Mouse (Mus musculus): ENCODE measurements at regions not wholly inside any gene's neighbourhood (a gene's known extent, or its start where the extent isn't known, plus 50 kb on each side); places are given as distances from the start of the nearest gene placed in this dataset.

DNA sequence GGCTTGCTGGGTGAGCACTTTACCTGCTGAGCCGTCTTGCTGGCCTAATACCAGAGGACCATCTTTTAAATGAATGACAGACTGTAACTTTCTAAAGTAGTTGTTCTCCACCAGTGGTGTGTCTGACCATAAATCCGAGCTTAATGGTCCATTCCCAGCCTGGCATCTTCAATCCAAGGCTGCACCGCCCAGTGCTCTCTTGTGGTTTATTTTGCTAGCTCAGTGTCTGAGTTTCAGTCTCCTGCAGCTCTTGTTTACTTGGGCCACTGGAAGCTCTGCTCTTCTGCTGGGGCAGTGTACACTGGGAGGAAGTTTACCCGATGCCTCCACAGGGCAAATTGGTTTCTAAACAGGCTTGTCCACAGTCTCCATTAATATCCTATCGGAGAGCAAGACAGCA is 182.3 kb upstream of the Jade1 start:
- no peak overlapping the region for H3K27ac ChIP-seq
- H3K9me3 ChIP-seq (replicated peaks): no peaks in the 10 kb centered on the region
- WGBS (ENCODE audit: insufficient replicate concordance): 61% methylated on average over 5 of the region's 5 CpGs
- no peak for ATAC-seq
- no peaks in the 10 kb centered on the region; the same call in 1 of the 2 replicates for H3K27me3 ChIP-seq (replicated peaks)
- no peaks in the 10 kb centered on the region for H3K4me1 ChIP-seq
- H3K4me2 ChIP-seq: no peak overlapping the region
- H3K36me3 ChIP-seq: no peaks in the 10 kb centered on the region
- H3K4me3 ChIP-seq: no peak overlapping the region
- no peak overlapping the region for H3K9ac ChIP-seq

DNA sequence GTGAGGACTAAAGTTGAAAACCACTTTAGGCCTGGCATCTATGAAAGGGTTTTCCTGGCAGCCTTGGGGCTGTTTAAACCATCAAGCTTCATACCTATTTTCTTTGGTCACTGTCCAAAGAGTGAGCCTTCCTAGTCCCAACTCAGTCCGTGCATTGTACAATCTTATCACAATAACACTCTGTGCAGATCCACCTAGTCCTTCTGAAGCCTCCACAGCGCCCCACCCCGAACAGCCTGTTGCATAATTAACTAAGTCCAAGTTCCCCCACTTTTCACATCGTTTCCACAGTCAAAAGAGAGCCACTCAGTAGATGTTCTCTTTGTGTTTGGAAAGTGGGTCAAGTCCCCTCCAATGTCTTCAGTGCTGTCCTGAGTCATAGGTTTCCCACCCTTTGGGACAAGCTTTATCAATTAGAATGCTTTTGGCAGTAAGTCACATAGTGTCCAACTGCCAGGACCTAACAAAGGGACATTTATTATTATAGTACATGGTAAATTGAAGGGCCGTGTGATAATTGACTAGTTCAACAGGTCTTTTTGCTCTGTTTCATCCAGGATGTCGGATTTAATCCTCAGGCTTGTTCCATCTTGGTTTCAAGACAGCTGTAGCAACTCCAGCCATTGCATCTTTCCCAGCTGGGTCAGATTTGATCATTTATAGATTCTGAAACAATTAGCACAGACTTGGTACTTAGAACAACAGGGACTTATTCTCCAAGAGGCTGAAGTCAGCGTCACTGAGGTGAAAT is 187.0 kb upstream of the Jade1 start:
- Histone ChIP-seq H3K27me3 (replicated peaks) (no peaks in the 10 kb centered on the region), H3K36me3 (no peaks in the 10 kb centered on the region), H3K9me3 (replicated peaks) (no peaks in the 10 kb centered on the region), H3K4me3 (no peak overlapping the region), H3K9ac (no peak overlapping the region), H3K4me2 (no peak overlapping the region), H3K27ac (no peak overlapping the region), H3K4me1 (0 out of 2 replicates have a peak, but pooled peaks cover 12% of the 10 kb centered on the region)
- 58% methylated on average over 7 of the region's 7 CpGs for WGBS (ENCODE audit: insufficient replicate concordance)
- ATAC-seq: no peak

DNA sequence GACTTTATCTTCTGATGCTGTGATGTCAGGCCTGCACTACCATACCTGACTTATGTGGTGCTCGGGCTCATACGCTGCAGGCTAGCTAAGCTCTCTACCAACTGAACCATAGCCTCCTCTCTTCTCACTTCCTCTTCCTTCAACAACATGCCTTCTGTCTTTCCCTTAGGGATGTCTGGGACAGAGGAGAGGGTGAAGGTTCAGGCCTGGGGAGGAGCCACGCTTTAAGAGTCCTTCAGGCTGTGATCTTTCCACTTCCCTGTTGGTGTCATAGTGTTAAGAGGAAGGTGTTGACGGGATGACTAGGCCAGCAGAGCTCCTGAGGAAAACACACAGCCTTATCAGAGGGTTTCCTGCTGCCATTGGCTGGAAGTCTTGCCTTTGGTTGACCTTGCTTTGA is 188.8 kb upstream of the Jade1 start:
- ATAC-seq: no peak
- Histone ChIP-seq H3K4me1 (0 out of 2 replicates have a peak, but pooled peaks cover 12% of the 10 kb centered on the region), H3K4me2 (no peak overlapping the region), H3K9me3 (replicated peaks) (no peaks in the 10 kb centered on the region), H3K9ac (no peak overlapping the region), H3K27me3 (replicated peaks) (no peaks in the 10 kb centered on the region), H3K27ac (no peak overlapping the region), H3K4me3 (no peak overlapping the region), H3K36me3 (no peaks in the 10 kb centered on the region)
- WGBS (ENCODE audit: insufficient replicate concordance): 46% methylated on average over 4 of the region's 4 CpGs

DNA sequence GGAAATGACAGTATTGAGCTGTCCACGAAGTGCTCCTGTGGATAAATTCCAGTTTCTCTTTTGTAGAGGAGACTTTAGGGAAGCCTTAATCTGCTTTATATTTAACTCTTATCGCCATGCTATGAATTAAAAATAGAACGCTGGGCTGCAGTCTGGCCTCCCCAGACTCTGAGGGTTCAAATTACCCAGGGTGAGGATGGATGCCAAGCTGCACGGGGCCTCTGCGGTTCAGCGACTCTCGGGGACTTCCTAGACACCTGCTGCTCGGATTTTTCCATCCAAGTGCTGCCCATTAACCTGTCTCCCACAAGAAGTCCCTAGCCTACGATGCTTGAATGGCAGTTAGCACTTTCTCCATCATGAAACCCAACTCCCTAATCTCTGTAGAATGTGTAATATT is 189.3 kb upstream of the Jade1 start:
- H3K27me3 ChIP-seq (replicated peaks): no peaks in the 10 kb centered on the region
- no peaks in the 10 kb centered on the region for H3K36me3 ChIP-seq
- no peak for ATAC-seq
- H3K27ac ChIP-seq: no peak overlapping the region
- WGBS (ENCODE audit: insufficient replicate concordance): 62% methylated on average over 9 of the region's 9 CpGs
- H3K9ac ChIP-seq: no peak overlapping the region
- H3K4me1 ChIP-seq: 0 out of 2 replicates have a peak, but pooled peaks cover 12% of the 10 kb centered on the region
- no peaks in the 10 kb centered on the region for H3K9me3 ChIP-seq (replicated peaks)
- no peak overlapping the region for H3K4me3 ChIP-seq
- no peak overlapping the region for H3K4me2 ChIP-seq

DNA sequence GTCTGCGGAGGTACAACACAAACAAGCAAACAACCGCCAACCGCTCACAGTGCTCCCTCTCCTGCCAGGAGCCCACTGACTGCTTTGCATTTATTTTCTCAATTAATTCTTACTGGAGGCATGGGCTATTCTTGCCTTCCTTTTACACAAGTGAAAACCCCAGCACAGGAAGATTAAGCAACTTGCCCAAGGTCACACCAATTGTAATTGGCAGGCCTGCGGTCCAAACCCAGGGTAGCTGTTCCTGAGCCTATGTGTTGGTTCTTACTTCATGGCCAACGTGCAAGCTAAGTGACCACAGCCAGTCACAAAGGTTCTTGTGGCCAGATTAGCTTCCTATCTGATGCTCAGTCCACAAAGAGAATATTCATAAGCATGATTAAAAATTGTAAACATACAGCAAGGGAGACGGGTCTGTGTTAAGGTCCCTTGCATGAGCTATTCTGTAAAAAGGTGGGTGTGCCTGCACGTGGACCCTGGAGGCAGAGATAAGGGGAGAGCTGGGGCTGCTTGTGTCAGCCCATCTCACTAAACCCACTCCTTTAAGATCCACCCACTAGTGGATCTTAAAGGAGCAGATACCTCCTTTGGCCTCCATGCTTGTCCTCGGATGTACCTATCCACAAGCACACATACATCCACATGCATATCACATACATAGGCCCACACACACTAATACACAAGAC is 190.2 kb upstream of the Jade1 start:
- 53% methylated on average over 8 of the region's 8 CpGs for WGBS (ENCODE audit: insufficient replicate concordance)
- no peaks in the 10 kb centered on the region for H3K9me3 ChIP-seq (replicated peaks)
- no peaks in the 10 kb centered on the region for H3K36me3 ChIP-seq
- no peak overlapping the region for H3K4me2 ChIP-seq
- H3K4me1 ChIP-seq: 0 out of 2 replicates have a peak, but pooled peaks cover 12% of the 10 kb centered on the region
- no peak overlapping the region for H3K9ac ChIP-seq
- no peak overlapping the region for H3K27ac ChIP-seq
- no peak for ATAC-seq
- no peak overlapping the region for H3K4me3 ChIP-seq
- no peaks in the 10 kb centered on the region for H3K27me3 ChIP-seq (replicated peaks)

DNA sequence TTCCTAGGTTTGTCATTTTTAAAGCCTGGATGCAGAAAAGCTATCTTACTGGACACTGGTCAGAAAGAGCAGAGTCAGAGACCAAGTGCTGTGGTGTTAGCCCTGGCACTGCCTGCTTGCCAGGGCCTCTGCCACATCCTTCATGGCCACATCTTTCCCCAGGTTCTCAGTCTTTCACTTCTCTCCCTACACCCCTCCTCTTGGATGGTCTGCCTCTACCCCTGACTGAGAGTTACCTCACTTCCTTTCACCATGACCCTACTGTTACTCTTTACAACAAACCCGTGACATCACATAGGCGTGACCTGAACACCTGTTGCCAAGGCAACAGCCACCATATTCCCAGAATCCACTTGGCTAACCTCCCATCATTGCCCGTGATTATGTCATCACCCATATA is 191.6 kb upstream of the Jade1 start:
- Histone ChIP-seq H3K36me3 (no peaks in the 10 kb centered on the region), H3K4me3 (no peak overlapping the region), H3K9ac (no peak overlapping the region), H3K4me1 (0 out of 2 replicates have a peak, but pooled peaks cover 12% of the 10 kb centered on the region), H3K27me3 (replicated peaks) (no peaks in the 10 kb centered on the region), H3K4me2 (no peak overlapping the region), H3K27ac (no peak overlapping the region), H3K9me3 (replicated peaks) (no peaks in the 10 kb centered on the region)
- ATAC-seq: no peak
- 76% methylated on average over 3 of the region's 3 CpGs for WGBS (ENCODE audit: insufficient replicate concordance)

DNA sequence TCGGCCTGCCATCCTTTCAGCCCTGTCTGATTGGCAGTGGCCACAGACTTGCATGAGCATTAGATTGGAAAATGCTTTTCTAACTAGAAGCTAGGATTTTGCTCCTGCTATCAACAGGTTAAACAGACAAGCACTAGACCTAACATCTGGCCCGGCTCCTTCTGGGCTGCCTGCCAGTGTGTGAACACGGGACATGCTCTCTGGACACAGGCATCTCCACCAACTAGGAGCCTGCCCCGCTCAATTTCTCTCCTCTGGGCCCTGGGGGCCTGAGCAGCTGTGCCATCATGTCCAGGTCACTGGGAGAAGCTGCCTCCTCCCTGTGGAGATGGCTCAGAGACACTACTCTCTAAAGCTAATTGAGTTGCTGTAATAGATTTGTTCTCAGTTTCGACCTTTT is 195.3 kb upstream of the Jade1 start:
- Histone ChIP-seq H3K9me3 (replicated peaks) (no peaks in the 10 kb centered on the region), H3K9ac (no peak overlapping the region), H3K4me1 (0 out of 2 replicates have a peak, but pooled peaks cover 4% of the 10 kb centered on the region), H3K27me3 (replicated peaks) (no peaks in the 10 kb centered on the region), H3K4me2 (no peak overlapping the region), H3K4me3 (no peak overlapping the region), H3K36me3 (no peaks in the 10 kb centered on the region), H3K27ac (no peak overlapping the region)
- ATAC-seq: no peak
- 73% methylated on average over 5 of the region's 5 CpGs for WGBS (ENCODE audit: insufficient replicate concordance)

DNA sequence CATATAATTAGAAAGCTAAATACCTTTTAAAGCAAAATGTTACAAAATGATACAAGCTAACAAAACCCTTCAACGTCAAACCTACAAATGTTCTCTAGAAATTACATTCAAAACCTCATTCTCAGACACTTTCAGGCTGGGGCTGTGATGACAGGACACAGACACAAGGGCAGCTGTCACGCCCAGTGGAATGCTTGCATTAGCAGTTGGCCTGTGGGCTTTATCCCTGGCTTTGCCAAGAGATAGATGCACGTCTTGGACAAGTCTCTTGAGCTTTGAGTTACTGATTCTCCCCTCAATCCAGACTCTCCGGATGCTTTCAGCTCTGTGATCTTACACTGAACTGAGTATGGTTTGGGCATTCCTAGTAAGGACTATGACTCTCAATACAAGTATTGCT is 196.1 kb upstream of the Jade1 start:
- H3K4me3 ChIP-seq: no peak overlapping the region
- H3K9ac ChIP-seq: no peak overlapping the region
- H3K4me1 ChIP-seq: no peaks in the 10 kb centered on the region
- no peak overlapping the region for H3K27ac ChIP-seq
- no peaks in the 10 kb centered on the region for H3K36me3 ChIP-seq
- no peak overlapping the region for H3K4me2 ChIP-seq
- no peaks in the 10 kb centered on the region for H3K27me3 ChIP-seq (replicated peaks)
- WGBS (ENCODE audit: insufficient replicate concordance): 53% methylated on average over 4 of the region's 4 CpGs
- H3K9me3 ChIP-seq (replicated peaks): no peaks in the 10 kb centered on the region
- no peak for ATAC-seq

DNA sequence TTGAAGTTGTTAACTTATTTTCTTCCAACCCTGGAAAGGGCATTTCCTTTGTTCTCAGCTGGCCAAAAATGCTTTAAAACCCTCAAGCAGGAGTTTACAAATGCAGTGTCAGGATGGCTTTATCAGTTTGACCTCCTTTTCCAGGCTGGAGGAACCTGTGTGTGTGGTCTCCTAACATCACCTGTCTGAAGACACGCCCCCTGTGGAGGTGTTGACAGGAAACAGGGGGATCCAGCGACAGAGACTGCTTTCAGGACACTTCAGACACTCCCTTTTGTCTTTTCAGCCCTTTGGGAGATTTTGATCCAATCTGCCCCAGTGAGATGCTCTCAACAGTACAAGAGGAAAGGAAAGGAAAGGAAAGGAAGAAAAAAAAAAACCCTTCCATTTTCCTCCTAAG is 202.5 kb upstream of the Jade1 start:
- no peak overlapping the region for H3K27ac ChIP-seq
- ATAC-seq: no peak
- H3K27me3 ChIP-seq (replicated peaks): no peaks in the 10 kb centered on the region
- no peaks in the 10 kb centered on the region for H3K36me3 ChIP-seq
- no peak overlapping the region for H3K4me3 ChIP-seq
- H3K4me1 ChIP-seq: no peaks in the 10 kb centered on the region
- no peak overlapping the region for H3K9ac ChIP-seq
- H3K9me3 ChIP-seq (replicated peaks): no peaks in the 10 kb centered on the region
- 26% methylated on average over 2 of the region's 2 CpGs for WGBS (ENCODE audit: insufficient replicate concordance)
- H3K4me2 ChIP-seq: no peak overlapping the region

DNA sequence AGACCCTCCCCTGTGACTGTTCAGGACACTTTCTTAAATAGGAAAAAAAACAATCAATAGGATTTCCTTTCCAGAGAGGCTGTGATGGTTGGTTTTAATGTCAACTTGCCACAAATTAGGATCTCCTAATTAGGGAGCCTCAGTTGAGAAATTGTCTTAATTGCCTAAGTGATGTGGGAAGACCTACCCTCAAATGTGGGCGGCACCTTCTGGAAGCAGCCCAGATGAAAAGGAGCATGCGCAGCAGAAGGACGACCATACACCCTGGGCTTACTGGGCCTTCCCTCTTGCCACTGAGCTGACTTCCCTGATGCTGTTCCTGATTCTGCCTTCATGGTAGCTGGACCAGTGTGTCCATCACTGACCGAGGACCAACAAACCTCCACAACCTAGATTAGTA is 203.7 kb upstream of the Jade1 start:
- WGBS (ENCODE audit: insufficient replicate concordance): 65% methylated on average over 4 of the region's 4 CpGs
- Histone ChIP-seq H3K4me3 (no peak overlapping the region), H3K36me3 (no peaks in the 10 kb centered on the region), H3K9me3 (replicated peaks) (no peaks in the 10 kb centered on the region), H3K27ac (no peak overlapping the region), H3K4me2 (no peak overlapping the region), H3K27me3 (replicated peaks) (no peaks in the 10 kb centered on the region), H3K4me1 (no peaks in the 10 kb centered on the region), H3K9ac (no peak overlapping the region)
- no peak for ATAC-seq

DNA sequence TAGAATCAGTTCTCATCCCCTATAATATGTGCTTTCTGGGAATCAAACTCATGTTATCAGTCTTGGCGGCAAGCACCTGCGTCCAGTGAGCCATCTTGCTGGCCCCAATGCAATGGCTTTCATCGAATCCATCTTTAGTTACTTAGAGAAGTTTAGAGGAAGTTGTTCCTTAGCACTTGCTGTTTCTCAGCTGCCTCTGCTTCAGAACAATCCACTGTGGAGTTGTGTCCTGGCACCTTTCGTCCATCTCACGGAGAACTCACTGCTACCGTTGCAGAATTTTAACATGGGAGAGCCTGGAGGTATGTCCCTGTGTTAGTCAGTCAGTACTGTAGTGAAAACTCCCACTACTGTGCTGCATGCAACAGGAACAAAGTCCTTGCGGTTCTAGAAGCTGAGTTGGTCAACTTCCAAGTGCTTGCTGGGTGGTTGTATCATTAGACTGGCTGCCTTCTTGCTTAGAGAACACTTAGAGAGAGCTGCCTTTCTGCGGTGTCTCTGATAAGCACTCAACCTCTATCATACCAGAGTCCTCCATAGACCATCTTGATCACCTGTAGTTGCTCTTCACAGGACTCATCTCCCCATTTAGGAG is 204.3 kb upstream of the Jade1 start:
- Histone ChIP-seq H3K27ac (no peak overlapping the region), H3K27me3 (replicated peaks) (no peaks in the 10 kb centered on the region), H3K9me3 (replicated peaks) (no peaks in the 10 kb centered on the region), H3K4me1 (no peaks in the 10 kb centered on the region), H3K36me3 (no peaks in the 10 kb centered on the region), H3K4me3 (no peak overlapping the region), H3K4me2 (no peak overlapping the region), H3K9ac (no peak overlapping the region)
- no peak for ATAC-seq
- 80% methylated on average over 8 of the region's 8 CpGs for WGBS (ENCODE audit: insufficient replicate concordance)

DNA sequence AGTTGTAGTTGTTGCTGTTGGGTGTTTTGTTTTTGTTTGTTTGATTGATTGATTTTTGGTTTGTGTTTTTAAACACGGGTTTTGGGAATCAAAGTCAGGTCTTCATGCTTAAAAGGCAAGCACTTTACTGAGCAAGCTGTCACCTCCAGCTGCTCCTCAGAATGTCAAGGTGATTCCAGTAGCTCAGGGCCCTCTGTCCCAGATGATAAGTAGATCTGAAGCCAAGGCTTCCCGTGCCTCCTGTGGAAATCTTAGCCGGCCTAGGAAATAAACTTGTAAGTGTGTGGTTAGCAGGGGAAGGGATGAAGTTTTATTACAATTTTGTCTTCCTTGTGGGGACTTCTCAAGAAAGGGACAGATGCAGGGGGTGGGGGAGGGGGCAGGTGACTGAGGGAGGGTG is 205.2 kb upstream of the Jade1 start:
- Histone ChIP-seq H3K9me3 (replicated peaks) (no peaks in the 10 kb centered on the region), H3K9ac (no peak overlapping the region), H3K27me3 (replicated peaks) (no peaks in the 10 kb centered on the region), H3K36me3 (no peaks in the 10 kb centered on the region), H3K27ac (no peak overlapping the region), H3K4me2 (no peak overlapping the region), H3K4me3 (no peak overlapping the region), H3K4me1 (no peaks in the 10 kb centered on the region)
- ATAC-seq: no peak
- 69% methylated on average over 3 of the region's 3 CpGs for WGBS (ENCODE audit: insufficient replicate concordance)

Data from liver, embryonic 12.5 days (tissue).